Mouse (Mus musculus) thymus, postnatal 4 days (tissue): ENCODE measurements around the gene Cdc42se2.

Source experiments
- DNase-seq: peaks from one replicate; pipeline ENCODE4 v3.0.0; 2021

Gene Cdc42se2

DNA sequence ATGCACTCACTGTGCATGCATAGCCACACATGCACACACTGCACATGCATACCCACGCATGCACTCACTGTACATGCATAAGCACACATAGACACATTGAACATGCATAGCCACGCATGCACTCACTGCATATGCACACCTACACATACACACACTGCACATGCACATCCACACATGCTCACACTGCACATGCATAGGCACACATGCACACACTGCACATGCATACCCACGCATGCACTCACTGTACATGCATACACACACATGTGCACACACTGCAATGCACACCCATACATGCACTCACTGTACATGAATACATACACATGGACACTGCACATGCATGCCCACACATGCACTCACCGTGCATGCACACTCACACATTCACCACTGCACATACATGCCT lies 4.0 kb upstream of the Cdc42se2 start:
- no peak for DNase-seq

DNA sequence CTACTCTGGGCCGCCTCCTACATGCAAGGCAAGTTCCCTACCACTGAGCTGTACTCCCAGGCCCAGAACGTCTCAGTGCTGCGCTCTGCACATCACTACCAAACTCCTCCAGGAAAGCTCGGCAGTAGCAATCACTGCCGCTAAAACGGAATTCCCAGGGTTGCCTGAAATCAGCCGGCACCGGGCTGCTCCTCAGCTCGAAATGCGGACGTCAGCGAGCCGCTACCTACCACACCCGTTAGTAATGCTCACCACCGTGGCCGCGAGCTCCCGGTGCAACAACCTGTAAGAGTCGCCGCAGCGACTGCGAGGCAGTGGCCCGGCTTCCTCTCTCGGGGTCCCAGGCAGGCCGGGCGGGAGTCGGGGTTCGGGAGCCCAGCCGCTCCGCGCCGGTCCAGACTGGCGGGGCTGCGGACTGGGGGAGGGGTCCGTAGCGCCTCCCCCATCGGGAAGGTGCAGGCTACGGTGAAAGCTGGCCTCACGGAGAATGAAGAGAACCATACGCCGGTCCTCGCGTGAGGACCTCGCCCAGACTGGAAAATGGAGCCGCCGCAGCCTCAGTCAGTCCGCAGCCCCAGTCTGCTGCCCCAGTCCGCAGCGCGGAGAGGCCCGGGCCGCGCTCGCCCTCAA lies 502 bp downstream of the Cdc42se2 start:
- DNase-seq: peak; percentile 78

DNA sequence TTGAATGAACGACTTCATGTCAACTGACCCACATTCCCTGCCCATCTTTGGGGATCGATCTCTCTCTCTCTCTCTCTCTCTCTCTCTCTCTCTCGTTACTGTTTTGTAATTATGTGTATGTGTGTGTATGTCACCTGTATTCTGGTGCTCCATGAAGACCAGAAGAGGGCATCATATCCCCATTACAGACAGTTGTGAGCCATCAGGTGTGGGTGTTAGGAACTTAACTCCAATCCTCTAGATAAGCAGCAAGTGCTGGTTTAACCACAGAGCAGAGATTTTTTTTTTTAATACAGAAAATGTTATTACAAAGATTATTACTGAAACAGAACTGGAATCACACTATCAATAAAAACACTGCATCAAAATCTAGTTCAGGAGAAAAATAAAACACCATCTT lies 1.9 kb downstream of the Cdc42se2 start:
- DNase-seq: no peak

DNA sequence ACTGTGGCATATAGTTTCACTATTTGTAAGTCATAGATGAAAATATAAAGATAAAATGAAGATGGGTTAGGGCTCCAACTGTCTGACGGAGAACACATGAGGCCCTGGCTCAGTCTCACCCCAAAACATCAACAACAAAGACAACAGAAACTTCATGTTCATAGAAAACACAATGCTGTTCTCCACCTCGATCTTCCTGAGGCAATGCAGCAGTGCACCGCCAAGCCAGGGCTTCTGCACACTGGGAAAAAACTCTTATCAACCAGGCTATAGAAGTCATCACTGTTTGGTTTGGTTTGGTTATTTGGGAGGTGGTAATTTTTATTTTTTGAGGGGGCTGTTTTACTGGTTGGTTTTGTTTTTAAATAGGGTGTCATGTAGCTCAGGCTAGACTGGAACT lies 3.0 kb downstream of the Cdc42se2 start:
- no peak for DNase-seq

DNA sequence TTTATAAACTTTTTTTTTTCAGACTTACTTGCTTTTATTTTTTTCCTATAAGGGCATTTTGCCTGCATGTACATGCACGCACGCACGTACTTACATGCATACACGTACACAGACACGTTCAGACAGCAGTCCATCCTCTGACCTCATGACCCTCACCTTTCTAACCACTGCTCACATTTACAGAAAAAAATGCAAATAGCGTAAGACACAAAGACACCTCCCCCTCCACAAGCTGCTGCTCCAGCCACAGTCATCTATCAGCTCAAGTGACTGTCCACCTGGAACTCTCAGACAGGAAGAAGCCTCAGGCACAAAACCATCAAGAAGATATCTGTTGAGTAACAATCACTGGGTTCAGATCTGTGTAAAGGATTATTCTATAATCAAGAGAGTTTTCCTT lies 5.2 kb downstream of the Cdc42se2 start:
- no peak for DNase-seq

DNA sequence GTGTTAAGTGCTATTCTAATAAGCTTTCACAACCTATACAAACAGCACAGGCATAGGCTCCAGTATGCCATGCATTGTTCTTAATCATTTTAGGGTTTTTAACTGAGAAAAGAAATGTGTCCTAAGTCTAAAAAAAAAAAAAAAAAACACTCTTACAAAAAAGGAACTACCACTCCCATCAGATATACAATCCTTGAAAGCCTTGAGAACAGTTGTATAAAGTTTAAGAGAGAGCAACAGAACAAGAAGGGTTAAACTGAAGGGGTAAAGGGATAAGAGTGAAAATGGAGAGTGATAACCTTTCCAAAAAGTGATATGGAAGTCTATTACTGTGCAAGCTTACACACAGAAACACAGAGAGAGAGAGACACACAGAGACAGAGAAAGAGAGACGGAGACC lies 7.5 kb downstream of the Cdc42se2 start:
- no peak for DNase-seq

DNA sequence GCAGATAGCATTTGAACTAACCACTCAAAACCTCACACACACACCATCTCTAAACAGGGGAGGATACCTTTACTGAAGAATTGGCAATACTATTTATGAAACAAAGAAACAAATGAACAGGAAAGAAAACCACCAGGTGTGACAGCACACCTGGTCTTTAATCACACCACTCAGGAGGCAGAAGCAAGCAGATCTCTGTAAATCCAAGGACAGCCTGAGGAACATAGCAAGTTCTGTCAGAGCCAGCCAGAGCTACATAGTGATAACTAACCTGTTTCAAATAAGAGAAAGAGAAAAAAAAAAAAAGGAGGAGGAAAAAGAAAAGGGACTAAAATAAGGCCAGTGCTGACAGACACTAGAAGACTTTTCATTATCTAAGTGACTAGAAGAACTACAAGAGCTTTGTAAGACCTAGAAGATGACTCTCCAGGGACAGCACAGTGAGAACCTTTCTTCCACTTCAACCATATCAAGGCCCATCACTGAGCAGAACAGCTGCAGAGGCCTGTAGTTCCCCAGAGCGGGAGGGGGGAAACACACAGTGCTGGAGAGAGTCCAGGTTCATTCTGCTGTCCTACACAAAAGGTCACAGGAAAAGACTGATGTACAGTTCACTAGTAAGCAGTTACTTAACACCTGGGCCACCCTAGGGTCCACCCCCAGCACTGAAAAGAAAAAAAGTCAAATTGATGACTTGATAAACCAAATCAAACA lies 9.2 kb downstream of the Cdc42se2 start:
- DNase-seq: peak; percentile 49

DNA sequence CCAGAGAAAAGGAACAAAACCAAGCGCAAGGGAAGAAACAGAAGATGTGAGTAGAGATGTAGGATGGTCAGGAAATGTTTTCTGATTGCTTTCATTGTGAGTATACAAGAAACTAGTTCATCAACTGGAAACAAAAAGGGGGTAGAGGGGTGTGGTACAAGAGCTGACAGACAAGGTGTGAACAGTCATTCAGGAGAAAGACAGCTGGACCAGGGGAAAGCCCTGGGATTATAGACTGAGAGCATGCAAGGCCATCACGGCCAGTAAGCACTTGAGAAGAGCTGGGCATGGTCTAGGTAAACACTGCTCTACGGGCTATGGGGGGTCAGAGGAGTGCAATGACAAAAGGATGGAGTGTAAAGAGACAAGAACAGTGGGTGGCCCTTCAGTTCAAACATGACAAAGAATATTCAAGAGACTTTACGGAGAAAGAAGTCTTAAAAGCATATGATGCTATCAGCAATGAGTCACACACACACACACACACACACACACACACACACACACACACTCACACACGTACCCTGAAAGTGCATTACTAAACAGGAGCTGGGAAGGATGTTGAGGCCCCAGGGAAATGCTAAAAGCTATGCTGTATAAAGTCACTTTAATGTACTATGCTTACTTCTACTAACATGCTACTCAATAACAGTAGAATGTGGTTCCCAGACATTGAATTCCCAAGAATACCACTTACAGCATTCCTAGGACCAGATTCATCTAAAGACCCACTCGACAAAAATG lies 9.9 kb downstream of the Cdc42se2 start:
- DNase-seq: no peak

DNA sequence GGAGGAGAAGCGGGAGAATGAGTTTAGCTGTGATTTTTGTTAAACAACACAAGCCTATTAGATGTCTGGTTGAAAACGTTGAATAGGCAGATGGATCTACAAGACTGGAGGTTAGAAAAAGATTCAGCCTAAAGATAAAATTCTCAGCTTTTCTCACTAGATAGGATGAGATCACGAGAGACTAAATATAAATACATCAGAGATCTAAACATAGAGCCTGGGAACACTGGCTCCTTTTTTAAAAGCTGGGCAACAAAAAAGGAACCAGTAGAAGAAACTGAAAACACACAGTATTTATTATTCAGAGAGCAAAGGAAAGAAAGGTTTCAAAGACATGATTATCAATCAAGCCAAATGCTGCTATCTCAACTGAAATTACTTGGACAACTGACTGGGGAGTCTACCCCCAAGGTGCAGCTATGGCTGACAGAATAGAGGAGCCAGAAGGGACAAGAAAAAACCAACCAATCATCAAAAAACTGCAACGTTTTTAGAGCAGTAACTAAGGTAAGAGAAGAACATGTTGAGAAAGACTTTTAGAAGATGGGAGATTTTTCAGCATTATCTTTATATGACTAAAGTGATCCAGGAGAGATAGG lies 10.6 kb downstream of the Cdc42se2 start:
- DNase-seq: no peak

DNA sequence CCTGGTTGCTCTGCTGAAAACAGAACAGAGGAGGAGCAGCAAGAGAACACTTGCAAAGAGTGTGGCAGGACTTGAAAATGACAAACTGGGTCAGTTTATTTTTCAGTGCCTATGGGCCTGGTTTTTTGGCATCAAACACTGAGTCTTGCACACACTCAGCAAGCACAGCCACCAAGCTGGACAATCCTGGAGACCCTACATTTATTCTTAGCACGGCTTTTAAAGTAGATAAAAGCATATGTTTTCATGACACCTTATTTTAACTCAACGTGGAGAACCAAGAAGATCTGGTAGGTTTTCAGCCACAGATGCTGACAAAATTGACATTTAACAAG lies 11.1 kb downstream of the Cdc42se2 start:
- no peak for DNase-seq

DNA sequence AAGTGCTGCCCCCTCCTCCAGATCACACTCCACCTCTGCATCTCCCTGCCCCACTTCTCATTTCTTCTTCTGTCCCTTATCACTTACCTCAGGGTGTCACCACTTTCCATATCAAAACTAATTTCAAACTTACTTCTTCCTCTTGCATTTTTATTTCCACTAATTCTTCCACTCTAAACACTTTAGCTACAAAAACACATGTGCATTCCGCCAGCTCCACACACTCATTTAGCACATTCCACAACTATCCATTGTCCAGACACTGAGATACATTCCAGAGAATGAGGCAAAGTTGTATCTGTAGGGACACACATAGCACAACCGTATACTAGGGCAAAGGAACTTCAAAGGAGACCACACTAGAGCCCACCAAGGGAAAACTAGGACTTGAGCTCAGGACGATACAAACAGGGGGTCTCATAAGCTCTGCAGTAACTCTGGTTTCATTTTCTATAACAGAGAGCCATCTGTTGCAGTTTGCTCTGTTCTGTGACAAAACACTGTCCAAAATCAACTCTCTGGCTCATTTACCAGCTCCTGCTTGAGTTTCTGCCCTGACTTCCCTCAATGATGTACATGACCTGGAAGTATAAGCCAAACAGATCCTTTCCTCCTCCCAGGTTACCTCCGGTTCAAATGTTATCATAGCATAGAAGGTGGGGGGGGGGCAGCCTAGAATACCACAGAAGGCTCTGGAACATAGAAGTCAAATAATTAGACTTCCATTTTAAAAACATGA lies 11.7 kb downstream of the Cdc42se2 start:
- DNase-seq: no peak

DNA sequence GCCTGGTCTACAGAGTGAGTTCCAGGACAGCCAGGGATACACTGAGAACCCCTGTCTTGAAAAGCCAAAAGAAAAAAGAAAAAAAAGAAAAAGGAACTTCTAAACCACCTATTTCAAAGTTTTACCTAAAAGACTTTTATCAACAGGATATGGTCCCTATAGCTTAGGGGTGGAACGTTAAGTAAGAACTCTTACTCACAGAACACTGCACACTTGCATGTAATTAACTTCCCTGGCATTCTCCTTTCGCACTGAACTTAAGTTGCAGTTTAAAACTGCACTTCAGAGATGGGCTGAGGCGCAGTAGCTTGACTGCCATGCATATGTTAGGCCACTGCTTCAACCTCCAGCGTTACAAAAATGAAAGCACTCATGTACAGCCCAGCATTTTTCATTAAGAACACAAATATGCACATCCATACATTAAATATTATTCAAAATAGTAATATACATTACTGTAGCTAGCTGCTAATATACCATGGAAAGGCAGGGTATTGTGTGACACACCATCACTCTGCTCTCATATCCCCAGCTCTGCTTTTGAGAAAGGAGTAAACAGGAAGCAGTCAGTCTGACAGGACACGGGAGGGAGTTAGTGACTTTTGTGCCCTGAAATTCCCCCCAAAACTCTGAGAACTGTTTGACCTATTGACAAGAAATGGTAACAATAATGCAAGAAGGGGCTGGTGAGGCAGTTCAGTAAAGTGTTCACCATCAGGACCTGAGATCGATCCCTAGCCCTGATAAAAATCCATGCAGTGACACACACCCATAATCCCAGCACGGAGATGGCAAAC lies 13.0 kb downstream of the Cdc42se2 start:
- peak; percentile 37 for DNase-seq

DNA sequence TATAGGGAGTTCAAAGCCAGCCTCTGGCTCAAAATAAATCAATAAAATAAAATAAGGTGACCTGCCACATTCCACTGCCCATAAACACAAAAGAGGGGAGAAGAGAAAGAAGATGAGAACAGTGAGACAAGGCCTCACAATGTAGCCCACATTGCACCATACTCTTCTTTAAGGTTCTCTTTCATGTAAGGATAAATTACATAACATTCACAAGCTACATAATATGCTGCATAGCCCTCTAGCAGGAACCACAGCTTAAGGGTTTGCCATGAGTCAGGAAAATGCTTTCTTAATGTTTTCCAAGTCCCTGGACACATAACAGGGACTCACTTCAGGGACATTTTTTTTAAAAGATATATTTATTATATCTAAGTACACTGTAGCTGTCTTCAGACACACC lies 15.9 kb downstream of the Cdc42se2 start:
- no peak for DNase-seq

DNA sequence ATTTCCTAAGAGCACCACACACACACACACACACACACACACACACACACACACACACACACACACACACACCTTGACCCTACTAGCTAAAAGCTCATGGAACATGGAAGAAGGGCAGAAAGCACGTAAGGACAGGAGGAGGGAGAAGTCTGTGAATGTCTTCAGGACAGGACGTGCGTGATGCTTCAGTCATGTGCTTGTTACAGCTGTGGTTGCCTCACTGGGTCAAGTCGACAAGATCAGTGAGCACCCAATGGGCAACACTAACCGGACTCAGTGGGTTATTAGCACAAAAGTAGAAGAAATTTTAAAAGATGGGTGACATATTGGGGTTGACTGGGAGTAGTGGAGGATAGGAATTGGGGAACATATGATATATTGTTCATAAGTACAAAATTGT lies 17.6 kb downstream of the Cdc42se2 start:
- DNase-seq: no peak

DNA sequence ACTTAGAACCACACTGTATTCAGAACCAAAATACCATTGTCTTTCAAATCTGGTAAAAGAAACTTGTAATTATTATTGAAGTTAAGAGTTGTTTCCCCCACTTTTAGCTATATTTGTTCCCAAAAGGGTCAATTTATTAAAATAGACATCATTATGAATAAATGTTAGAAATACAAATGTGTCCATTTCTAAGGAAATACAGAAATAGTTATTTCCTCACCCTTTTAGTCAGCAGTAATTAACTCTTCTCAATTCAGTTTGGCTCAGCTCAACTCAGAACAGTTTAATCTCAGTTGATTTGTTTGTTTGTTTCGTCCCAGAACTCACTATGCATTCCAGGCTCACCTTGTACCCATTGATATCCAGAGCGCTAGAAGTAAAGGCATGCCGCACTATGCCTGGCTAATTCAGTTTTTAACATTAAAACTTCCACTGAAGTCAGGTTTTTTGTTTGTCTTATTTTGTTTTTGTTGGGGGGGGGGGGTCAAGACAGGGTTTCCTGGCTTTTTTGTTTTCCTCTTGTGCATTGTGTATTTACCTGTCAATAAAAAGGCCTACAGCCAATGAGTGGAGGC lies 19.3 kb downstream of the Cdc42se2 start:
- DNase-seq: no peak

DNA sequence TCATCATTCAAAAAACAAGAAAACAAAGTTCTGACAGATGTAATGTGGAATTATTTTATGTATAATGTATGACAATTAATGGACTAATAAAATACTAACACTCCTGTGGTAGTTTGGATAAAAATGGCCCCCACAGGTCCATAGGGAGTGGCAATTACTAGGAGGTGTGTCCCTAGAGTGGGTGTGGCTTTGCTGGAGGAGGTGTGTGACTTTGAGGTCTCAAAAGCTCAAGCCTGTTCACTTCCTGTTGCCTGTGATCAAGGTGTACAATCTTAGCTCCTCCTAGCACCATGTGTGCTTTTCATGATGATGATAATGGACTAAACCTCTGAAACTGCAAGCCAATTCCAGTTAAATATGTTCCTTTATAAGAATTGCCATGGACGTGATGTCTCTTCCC lies 22.7 kb downstream of the Cdc42se2 start:
- peak; percentile 50 for DNase-seq

DNA sequence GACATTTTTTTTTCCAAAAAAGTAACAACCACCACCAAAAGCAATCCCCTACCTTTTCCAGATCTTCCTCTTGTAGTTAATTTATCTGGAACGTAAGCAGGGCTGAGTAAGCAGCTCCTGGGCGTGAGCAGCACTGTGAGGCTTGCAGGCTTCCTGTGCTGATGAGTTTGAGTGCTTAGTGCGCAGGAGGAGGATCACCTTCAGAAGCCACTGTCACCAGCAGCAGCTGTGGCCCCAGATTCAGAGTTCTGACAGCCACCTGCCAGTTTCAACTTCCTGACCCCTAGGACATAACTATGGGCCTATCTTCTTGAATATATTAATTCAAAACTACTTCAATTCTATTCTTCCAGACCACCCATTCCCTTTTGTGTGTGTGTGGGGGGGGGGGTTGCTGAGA lies 23.4 kb downstream of the Cdc42se2 start:
- DNase-seq: peak; percentile 72

DNA sequence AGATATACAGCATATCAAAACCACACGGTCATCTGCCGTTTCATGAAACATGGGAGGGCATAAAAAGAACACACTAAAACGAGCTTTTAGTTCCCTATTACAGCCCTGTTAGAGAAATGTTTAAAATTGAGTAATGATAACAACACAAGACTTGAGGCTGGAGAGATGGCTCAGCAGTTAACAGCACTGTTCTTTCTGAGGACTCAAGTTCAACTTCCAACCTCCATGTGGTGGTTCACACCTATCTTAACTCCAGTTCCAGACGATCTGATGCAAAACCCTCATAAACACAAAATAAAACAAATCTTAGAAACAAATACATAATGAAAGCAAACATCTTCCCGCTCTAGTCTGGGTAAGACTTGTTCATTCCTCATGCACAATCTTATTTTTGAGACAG lies 24.7 kb downstream of the Cdc42se2 start:
- no peak for DNase-seq

DNA sequence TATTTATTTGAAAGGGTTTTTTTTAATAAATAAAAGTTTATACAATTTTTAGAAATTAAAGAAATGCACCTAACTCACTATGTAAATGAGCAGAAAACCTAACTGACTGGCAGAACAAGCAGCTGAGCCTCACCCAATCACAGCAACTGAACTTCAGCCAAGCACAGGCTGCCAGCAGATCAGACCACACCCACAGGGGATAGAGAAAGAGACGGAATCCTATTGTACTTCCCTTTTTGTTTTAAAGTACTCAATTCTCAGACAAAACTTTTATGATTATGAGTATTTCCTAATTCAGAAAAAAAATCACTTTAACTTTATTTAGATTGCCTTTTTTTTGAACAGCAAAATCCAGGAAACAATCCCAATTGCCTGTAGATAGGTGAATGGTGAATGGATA lies 29.5 kb downstream of the Cdc42se2 start:
- no peak for DNase-seq

DNA sequence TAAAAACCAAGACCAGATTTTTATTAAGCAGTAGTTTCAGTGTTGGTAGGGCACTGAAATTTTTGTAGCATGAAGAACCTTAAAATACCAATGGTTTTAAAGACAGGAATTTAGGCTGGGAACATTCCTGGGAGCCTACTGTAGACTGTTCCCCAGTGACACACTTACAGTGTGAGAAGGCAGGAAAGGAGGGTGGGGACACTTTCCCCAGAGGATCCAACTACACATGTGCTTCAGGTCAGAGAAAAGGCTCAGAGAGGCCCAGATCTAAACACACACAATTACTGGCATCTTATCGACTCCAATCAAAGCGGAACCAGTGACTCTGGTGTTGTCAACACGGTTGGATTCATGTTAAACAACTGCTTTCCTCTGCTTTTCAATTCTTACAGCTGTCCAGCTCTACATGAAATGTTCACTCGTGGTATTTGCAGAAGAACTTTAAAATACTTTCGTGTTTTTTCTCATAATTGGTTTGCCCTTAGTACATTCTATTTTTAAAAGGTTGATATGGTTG lies 32.3 kb downstream of the Cdc42se2 start:
- no peak for DNase-seq

DNA sequence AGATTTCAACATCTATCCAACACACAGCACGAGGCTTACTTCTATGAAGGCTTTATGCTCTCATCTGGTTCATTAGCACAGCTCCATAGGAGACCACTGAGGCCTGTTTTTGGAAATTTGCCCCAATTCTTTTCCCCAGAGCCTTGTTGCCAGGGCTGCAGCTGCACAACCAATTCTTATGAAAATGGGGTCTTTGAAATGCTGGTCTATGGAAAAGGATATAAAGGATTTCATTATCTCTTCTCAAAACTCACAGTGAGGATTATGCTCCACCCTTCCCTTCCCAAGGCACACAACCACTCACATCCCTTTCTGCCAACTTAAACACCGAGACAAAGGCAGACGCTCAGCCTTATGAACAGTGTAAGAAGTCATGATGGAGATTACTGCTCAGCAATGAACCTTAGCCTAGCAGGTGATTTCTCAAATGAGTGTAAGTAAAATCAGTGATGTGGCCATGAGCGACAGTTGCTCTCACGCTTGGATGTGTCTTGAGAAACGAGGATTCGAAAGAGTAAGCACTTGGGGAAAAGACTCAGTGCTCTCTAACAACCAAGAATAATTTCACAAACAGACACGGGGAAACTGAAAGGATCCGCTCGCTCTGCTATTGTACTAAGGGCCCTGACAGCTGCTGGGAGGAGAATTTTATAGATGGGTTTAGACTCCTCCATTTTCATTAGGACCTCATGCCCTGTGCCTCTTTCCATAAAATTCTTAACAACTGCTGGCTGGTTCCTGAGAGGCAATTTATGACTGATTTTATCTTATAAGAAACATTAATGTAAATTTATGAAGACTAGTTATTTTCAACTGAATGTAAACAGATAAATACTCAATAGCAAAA lies 33.0 kb downstream of the Cdc42se2 start:
- no peak for DNase-seq
